Mouse (Mus musculus): Measurements from ENCODE around the gene Kcnip2. TPM values are rescaled to one million over a fixed set of nuclear protein-coding genes. Genes with fewer than 3 reads are reported as not detected.

Kcnip2 gene
- 0.23 and 1.4 TPM in 2 replicates for total RNA-seq (2017)

- no peak for ATAC-seq (ENCODE audit: extremely low read depth, insufficient number of reproducible peaks, low FRiP score, poor library complexity, severe bottlenecking)
Observed at GRCm38 (mm10) chr19:45815831-45816405, at the start of gene Kcnip2. TSS of gene Kcnip2 (minus strand) at chr19:45816061.

- no peak for ATAC-seq (ENCODE audit: extremely low read depth, insufficient number of reproducible peaks, low FRiP score, poor library complexity, severe bottlenecking)
Observed at GRCm38 (mm10) chr19:45855284-45855920, 39.5 kb upstream of the Kcnip2 start.

- ATAC-seq (ENCODE audit: extremely low read depth, insufficient number of reproducible peaks, low FRiP score, poor library complexity, severe bottlenecking) = no peak
Observed at GRCm38 (mm10) chr19:45854521-45854920, 38.7 kb upstream of the Kcnip2 start.

- ATAC-seq (ENCODE audit: extremely low read depth, insufficient number of reproducible peaks, low FRiP score, poor library complexity, severe bottlenecking) = no peak
Observed at GRCm38 (mm10) chr19:45847733-45848093, 31.9 kb upstream of the Kcnip2 start.

GRCm38 (mm10) chr19:45847016-45847732 is 31.3 kb upstream of the Kcnip2 start:
- ATAC-seq (ENCODE audit: extremely low read depth, insufficient number of reproducible peaks, low FRiP score, poor library complexity, severe bottlenecking) = no peak

- no peak for ATAC-seq (ENCODE audit: extremely low read depth, insufficient number of reproducible peaks, low FRiP score, poor library complexity, severe bottlenecking)
Observed at GRCm38 (mm10) chr19:45844209-45844608, 28.3 kb upstream of the Kcnip2 start.

- ATAC-seq (ENCODE audit: extremely low read depth, insufficient number of reproducible peaks, low FRiP score, poor library complexity, severe bottlenecking) = peak; percentile 84
Observed at GRCm38 (mm10) chr19:45843424-45843823, 27.6 kb upstream of the Kcnip2 start.

- no peak for ATAC-seq (ENCODE audit: extremely low read depth, insufficient number of reproducible peaks, low FRiP score, poor library complexity, severe bottlenecking)
Observed at GRCm38 (mm10) chr19:45837050-45837994, 21.5 kb upstream of the Kcnip2 start.

GRCm38 (mm10) chr19:45835490-45835889 is 19.6 kb upstream of the Kcnip2 start:
- ATAC-seq (ENCODE audit: extremely low read depth, insufficient number of reproducible peaks, low FRiP score, poor library complexity, severe bottlenecking) = no peak

- ATAC-seq (ENCODE audit: extremely low read depth, insufficient number of reproducible peaks, low FRiP score, poor library complexity, severe bottlenecking) = no peak
Observed at GRCm38 (mm10) chr19:45833665-45834064, 17.8 kb upstream of the Kcnip2 start.

- no peak for ATAC-seq (ENCODE audit: extremely low read depth, insufficient number of reproducible peaks, low FRiP score, poor library complexity, severe bottlenecking)
Observed at GRCm38 (mm10) chr19:45830679-45831078, 14.8 kb upstream of the Kcnip2 start.

- ATAC-seq (ENCODE audit: extremely low read depth, insufficient number of reproducible peaks, low FRiP score, poor library complexity, severe bottlenecking) = no peak
Observed at GRCm38 (mm10) chr19:45827736-45828135, 11.9 kb upstream of the Kcnip2 start.

- ATAC-seq (ENCODE audit: extremely low read depth, insufficient number of reproducible peaks, low FRiP score, poor library complexity, severe bottlenecking) = no peak
Observed at GRCm38 (mm10) chr19:45827125-45827524, 11.3 kb upstream of the Kcnip2 start.

GRCm38 (mm10) chr19:45826146-45826545 is 10.3 kb upstream of the Kcnip2 start:
- no peak for ATAC-seq (ENCODE audit: extremely low read depth, insufficient number of reproducible peaks, low FRiP score, poor library complexity, severe bottlenecking)

- no peak for ATAC-seq (ENCODE audit: extremely low read depth, insufficient number of reproducible peaks, low FRiP score, poor library complexity, severe bottlenecking)
Observed at GRCm38 (mm10) chr19:45821832-45822231, 6.0 kb upstream of the Kcnip2 start.

- no peak for ATAC-seq (ENCODE audit: extremely low read depth, insufficient number of reproducible peaks, low FRiP score, poor library complexity, severe bottlenecking)
Observed at GRCm38 (mm10) chr19:45817816-45818490, 2.1 kb upstream of the Kcnip2 start.

- ATAC-seq (ENCODE audit: extremely low read depth, insufficient number of reproducible peaks, low FRiP score, poor library complexity, severe bottlenecking) = no peak
Observed at GRCm38 (mm10) chr19:45816727-45817126, 866 bp upstream of the Kcnip2 start.

GRCm38 (mm10) chr19:45815170-45815569 is 691 bp downstream of the Kcnip2 start:
- no peak for ATAC-seq (ENCODE audit: extremely low read depth, insufficient number of reproducible peaks, low FRiP score, poor library complexity, severe bottlenecking)

GRCm38 (mm10) chr19:45813801-45814200 is 2.1 kb downstream of the Kcnip2 start:
- no peak for ATAC-seq (ENCODE audit: extremely low read depth, insufficient number of reproducible peaks, low FRiP score, poor library complexity, severe bottlenecking)

All from neutrophil, adult 5-6 weeks (primary cell).